Mouse (Mus musculus) neural tube, embryonic 15.5 days (tissue): ENCODE results near the gene Vangl2. TPM values are rescaled to one million over a fixed set of nuclear protein-coding genes. Genes with fewer than 3 reads are reported as not detected.

Experiments
- ATAC-seq: fragments of 200-750 bp; cut with Nextera tagmentation; 2 replicates; pipeline ENCODE4 v1.8.0; 2017; ENCODE audit warnings: mild to moderate bottlenecking, moderate TSS enrichment, moderate library complexity; ENCODE audit not compliant: low FRiP score
- H3K27ac ChIP-seq: fragments of 300-500 bp; sonication (generic); replicated peaks from 2 replicates; pipeline ENCODE4 v1.5.1; 2015; ENCODE audit warnings: mild to moderate bottlenecking, inconsistent platforms
- H3K27me3 ChIP-seq: fragments of 300-500 bp; sonication (generic); replicated peaks from 2 replicates; pipeline ENCODE4 v1.6.1; 2015; ENCODE audit warnings: inconsistent platforms
- H3K36me3 ChIP-seq: fragments of 300-500 bp; sonication (generic); 2 replicates; pipeline ENCODE4 v1.6.1; 2015; ENCODE audit warnings: inconsistent platforms
- H3K4me1 ChIP-seq: fragments of 300-500 bp; sonication (generic); 2 replicates; pipeline ENCODE4 v1.6.1; 2015; ENCODE audit warnings: inconsistent platforms
- H3K4me2 ChIP-seq: fragments of 300-500 bp; sonication (generic); 2 replicates; pipeline ENCODE4 v1.6.1; 2015; ENCODE audit warnings: inconsistent platforms, mild to moderate bottlenecking, moderate library complexity
- H3K4me3 ChIP-seq: fragments of 300-500 bp; sonication (generic); replicated peaks from 2 replicates; pipeline ENCODE4 v1.5.1; 2015; ENCODE audit warnings: mild to moderate bottlenecking, inconsistent platforms
- H3K9ac ChIP-seq: fragments of 300-500 bp; sonication (generic); replicated peaks from 2 replicates; pipeline ENCODE4 v1.6.1; 2015; ENCODE audit warnings: mild to moderate bottlenecking, inconsistent platforms
- H3K9me3 ChIP-seq: fragments of 300-500 bp; sonication (generic); replicated peaks from 2 replicates; pipeline ENCODE4 v1.6.1; 2016; ENCODE audit warnings: inconsistent platforms
- WGBS: fragments of 180-500 bp; shearing (Covaris S2); methylation state at CpG from one replicate; pipeline ENCODE4 v1.1.7; 2015; ENCODE audit warnings: mixed read lengths; 5-methylcytosine and 5-hydroxymethylcytosine counted together
- polyA plus RNA-seq: library from polyadenylated mRNA; unstranded; fragments of >200 nt; fragmentation: Nextera tagmentation; extraction: Ambion mirVana; gene quantifications from 2 replicates; pipeline ENCODE4 v1.2.1, GENCODE M21; 2015

Gene Vangl2
- polyA plus RNA-seq, 1 experiment from 2014 or later, result 40.1 TPM

- Histone ChIP-seq H3K36me3 (no peaks in the 10 kb centered on the region), H3K4me2 (no peak overlapping the region), H3K27me3 (no peaks in the 10 kb centered on the region), H3K9ac (no peak overlapping the region), H3K4me3 (no peak overlapping the region), H3K9me3 (no peaks in the 10 kb centered on the region), H3K27ac (no peak overlapping the region), H3K4me1 (no peaks in the 10 kb centered on the region)
- WGBS, result 80% methylated on average over 6 of the region's 6 CpGs
- no peak for ATAC-seq
These were observed 73.2 kb downstream of the Vangl2 start for GRCm38 (mm10) chr1:171955071-171955470.

Other genes starting within 250 kb of the Vangl2 start
- gene Cd84, start 188.7 kb downstream of the Vangl2 start, polyA plus RNA-seq, result 1.4 and 3.6 TPM in 2 replicates
- not detected in 2 replicates for gene Gm10521, start 132.8 kb downstream of the Vangl2 start, polyA plus RNA-seq
- gene Slamf6, start 110.9 kb downstream of the Vangl2 start, polyA plus RNA-seq, result 0.14 and 15.4 TPM in 2 replicates
- 2.2 and 2.6 TPM in 2 replicates for gene Nhlh1, start 29.1 kb upstream of the Vangl2 start, polyA plus RNA-seq
- gene Copa, start 54.1 kb upstream of the Vangl2 start, polyA plus RNA-seq, result 174 and 182 TPM in 2 replicates
- gene Ncstn, start 54.4 kb upstream of the Vangl2 start, polyA plus RNA-seq, result 100 and 109 TPM in 2 replicates
- gene Pex19, start 98.3 kb upstream of the Vangl2 start, polyA plus RNA-seq, result 154 and 162 TPM in 2 replicates
- gene Dcaf8, start 119.6 kb upstream of the Vangl2 start, polyA plus RNA-seq, result 84.5 and 93.4 TPM in 2 replicates
- 378 and 415 TPM in 2 replicates for gene Pea15a, start 178.4 kb upstream of the Vangl2 start, polyA plus RNA-seq
- 3.8 and 4.0 TPM in 2 replicates for gene Casq1, start 191.4 kb upstream of the Vangl2 start, polyA plus RNA-seq
- gene Atp1a4, start 230.0 kb upstream of the Vangl2 start, polyA plus RNA-seq, result 0.05 TPM in 1 of 2 replicates, not detected in the other
- 70.9 and 71.3 TPM in 2 replicates for gene Igsf8, start 233.2 kb upstream of the Vangl2 start, polyA plus RNA-seq